Mouse (Mus musculus) C2C12 (cell line): ENCODE measurements around the gene Gcsh. TPM values are rescaled to one million over a fixed set of nuclear protein-coding genes. Genes with fewer than 3 reads are reported as not detected.

ENCODE experiments used
- H3K27me3 ChIP-seq: one replicate; pipeline ENCODE4 v1.6.1; 2011; ENCODE audit not compliant: control insufficient read depth, insufficient read depth, insufficient read length
- H3K36me3 ChIP-seq: one replicate; pipeline ENCODE4 v1.6.1; 2011; ENCODE audit not compliant: control insufficient read depth, insufficient read depth
- H3K4me3 ChIP-seq: one replicate; pipeline ENCODE4 v1.5.1; 2011; ENCODE audit warnings: mild to moderate bottlenecking, control low read depth; ENCODE audit not compliant: poor library complexity, insufficient read depth, severe bottlenecking
- H3K79me2 ChIP-seq: one replicate; pipeline ENCODE4 v1.6.1; 2011; ENCODE audit not compliant: control insufficient read depth, insufficient read depth
- H3K79me3 ChIP-seq: one replicate; pipeline ENCODE4 v1.6.1; 2011; ENCODE audit warnings: low read depth, control low read depth
- H3ac ChIP-seq: one replicate; pipeline ENCODE3; 2011; ENCODE audit warnings: low read depth; ENCODE audit not compliant: control insufficient read depth, insufficient read length
- CEBPB ChIP-seq: IDR thresholded peaks from one replicate; pipeline ENCODE4 v1.6.1; 2011; ENCODE audit warnings: low read depth, mild to moderate bottlenecking, control low read depth, moderate library complexity
- CTCF ChIP-seq: IDR thresholded peaks from one replicate; pipeline ENCODE4 v1.5.1; 2011; ENCODE audit not compliant: control insufficient read depth, insufficient read depth, insufficient read length
- FOSL1 ChIP-seq: IDR thresholded peaks from one replicate; pipeline ENCODE4 v1.8.0; 2011; ENCODE audit warnings: mild to moderate bottlenecking, low read length; ENCODE audit not compliant: poor library complexity, insufficient read depth, severe bottlenecking
- MAX ChIP-seq: IDR thresholded peaks from one replicate; pipeline ENCODE4 v1.6.1; 2011; ENCODE audit warnings: mild to moderate bottlenecking, control low read depth
- MYOD1 ChIP-seq: IDR thresholded peaks from one replicate; pipeline ENCODE4 v1.6.1; 2011; ENCODE audit warnings: low read depth; ENCODE audit not compliant: control insufficient read depth, insufficient read length
- MYOG ChIP-seq: IDR thresholded peaks from one replicate; pipeline ENCODE4 v1.6.1; 2011; ENCODE audit not compliant: control insufficient read depth, insufficient read length; ENCODE audit errors: extremely low read depth
- USF1 ChIP-seq: IDR thresholded peaks from one replicate; pipeline ENCODE4 v1.6.1; 2011; ENCODE audit warnings: low read depth, mild to moderate bottlenecking, control low read depth, moderate library complexity
- polyA plus RNA-seq: library from polyadenylated mRNA; unstranded; fragments of >200 nt; fragmentation: generic; extraction: Trizol; gene quantifications from one replicate; pipeline ENCODE4 v1.2.1, GENCODE M21; 2012; ENCODE audit warnings: missing spikeins

The Gcsh gene
- polyA plus RNA-seq, 1 experiment: 27.6 TPM

DNA sequence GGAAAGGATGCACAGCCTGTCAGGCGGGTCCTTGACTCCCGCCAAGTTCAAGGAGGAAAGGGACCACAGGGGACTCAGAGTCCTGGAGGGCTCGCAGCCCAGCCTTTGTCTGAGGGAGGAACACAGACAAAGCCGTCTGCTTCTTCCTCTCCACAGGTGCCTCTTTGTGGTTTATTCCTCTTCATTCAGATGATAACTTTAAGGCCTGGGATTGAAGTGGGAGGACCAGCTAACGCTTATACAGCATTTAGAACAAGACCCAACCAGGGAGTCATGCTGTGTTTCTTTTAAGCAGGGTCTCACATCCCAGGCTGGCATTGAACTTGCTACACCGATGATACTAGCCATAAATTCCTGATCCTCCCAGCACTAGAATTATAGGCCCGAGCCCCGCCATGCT lies 23.7 kb upstream of the Gcsh start:
- peaks cover 5% of the 10 kb centered on the region for H3K27me3 ChIP-seq
- no peaks in the 10 kb centered on the region for H3K79me2 ChIP-seq
- H3ac ChIP-seq: no peak overlapping the region
- no peaks in the 10 kb centered on the region for H3K79me3 ChIP-seq
- TF ChIP-seq FOSL1 (no peak), MAX (no peak), USF1 (no peak), CEBPB (no peak)
- no peaks in the 10 kb centered on the region for H3K36me3 ChIP-seq
- no peak overlapping the region for H3K4me3 ChIP-seq

- Histone ChIP-seq H3K79me3 (no peaks in the 10 kb centered on the region), H3K27me3 (peaks cover 5% of the 10 kb centered on the region), H3K4me3 (no peak overlapping the region), H3K79me2 (no peaks in the 10 kb centered on the region), H3ac (no peak overlapping the region), H3K36me3 (no peaks in the 10 kb centered on the region)
- TF ChIP-seq CEBPB (no peak), MAX (no peak), USF1 (no peak), MYOG (no peak), MYOD1 (no peak), FOSL1 (no peak), CTCF (no peak)
These were observed 22.3 kb upstream of the Gcsh start for GRCm38 (mm10) chr8:117015670-117016069.

DNA sequence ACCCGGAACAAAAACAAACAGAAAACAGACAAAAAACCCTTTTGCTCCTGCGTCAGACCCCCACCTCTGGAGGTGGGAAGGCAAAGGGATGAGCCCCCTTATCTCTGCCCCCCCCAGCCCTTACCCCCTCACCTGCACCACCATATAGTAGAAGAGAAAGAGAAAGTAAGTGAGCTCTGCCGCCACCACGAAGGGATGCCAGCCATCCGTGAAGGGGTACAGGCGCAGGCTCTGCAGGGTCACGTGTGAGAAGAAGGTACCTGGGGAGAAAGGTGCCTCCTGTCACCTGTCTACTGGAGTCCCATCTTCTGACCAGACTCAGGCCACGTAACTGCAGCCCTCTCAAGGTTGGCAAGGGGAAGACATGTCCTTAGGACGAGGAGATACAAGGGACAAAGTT lies 18.0 kb upstream of the Gcsh start:
- no peak for TF ChIP-seq USF1
- TF ChIP-seq FOSL1: no peak
- no peak for TF ChIP-seq MYOD1
- TF ChIP-seq MAX: no peak
- TF ChIP-seq CTCF: no peak
- no peak for TF ChIP-seq CEBPB
- TF ChIP-seq MYOG: no peak
- H3K4me3 ChIP-seq: no peak overlapping the region
- no peaks in the 10 kb centered on the region for H3K79me3 ChIP-seq
- peaks cover under 1% of the 10 kb centered on the region for H3K27me3 ChIP-seq
- H3ac ChIP-seq: no peak overlapping the region
- no peaks in the 10 kb centered on the region for H3K79me2 ChIP-seq
- H3K36me3 ChIP-seq: no peaks in the 10 kb centered on the region

DNA sequence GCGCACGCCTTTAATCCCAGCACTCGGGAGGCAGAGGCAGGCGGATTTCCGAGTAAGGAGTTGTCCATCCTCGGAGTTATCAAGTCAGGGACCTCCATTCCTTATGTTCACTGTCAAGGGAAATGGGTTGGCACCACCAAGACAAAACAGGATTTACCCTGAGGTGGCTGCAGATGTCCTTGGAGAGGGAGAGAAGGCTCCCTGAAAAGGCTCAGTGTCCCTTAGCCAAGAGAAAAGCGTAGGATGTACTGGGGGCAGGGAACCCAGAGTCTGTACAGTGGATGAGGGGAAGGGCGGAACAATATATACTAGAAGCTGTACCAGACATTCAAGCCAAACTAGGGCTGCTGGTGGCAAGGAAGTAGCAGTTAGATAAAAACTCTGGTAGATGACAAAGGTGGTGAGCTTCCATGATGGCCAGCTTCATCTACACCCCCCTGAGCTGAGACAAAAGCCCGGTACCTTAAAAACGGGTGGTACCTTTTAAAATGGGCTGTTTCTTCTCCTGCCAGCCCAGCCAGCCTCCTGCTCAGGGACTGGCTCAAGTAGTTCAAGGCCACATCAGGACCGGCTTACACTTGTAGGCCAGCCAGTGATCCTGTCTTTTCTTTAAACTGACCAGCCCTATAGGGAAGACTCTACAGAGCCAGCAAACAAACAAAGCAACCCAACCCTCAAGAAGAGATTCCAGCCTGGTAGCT lies 829 bp upstream of the Gcsh start:
- Histone ChIP-seq H3ac (no peak overlapping the region), H3K79me2 (peaks cover 40% of the 10 kb centered on the region), H3K36me3 (peaks cover 10% of the 10 kb centered on the region), H3K27me3 (no peaks in the 10 kb centered on the region), H3K4me3 (no peak overlapping the region), H3K79me3 (peaks cover 25% of the 10 kb centered on the region)
- TF ChIP-seq CTCF (no peak), MAX (no peak), USF1 (no peak), MYOG (no peak), MYOD1 (no peak), CEBPB (no peak), FOSL1 (no peak)

GRCm38 (mm10) chr8:116992176-116992971 lies 963 bp downstream of the Gcsh start:
- Histone ChIP-seq H3K79me3 (peaks cover 25% of the 10 kb centered on the region), H3K4me3 (peak overlapping the region; percentile 51), H3K36me3 (peaks cover 12% of the 10 kb centered on the region), H3ac (peak overlapping the region; percentile 92), H3K27me3 (no peaks in the 10 kb centered on the region), H3K79me2 (peaks cover 51% of the 10 kb centered on the region)
- TF ChIP-seq USF1: no peak
- no peak for TF ChIP-seq MAX
- no peak for TF ChIP-seq CEBPB
- no peak for TF ChIP-seq MYOG
- no peak for TF ChIP-seq FOSL1
- TF ChIP-seq MYOD1: no peak
- TF ChIP-seq CTCF: no peak
